Mouse (Mus musculus): ENCODE results near the gene Pikfyve.
"Not testable (repeated sequence)": the region's sequence is repeated elsewhere in the genome, so short reads cannot be mapped to it uniquely, and the experiment has no call there.

Pikfyve gene

GRCm38 (mm10) chr1:65183994-65184393 is 2.5 kb upstream of the Pikfyve start:
- DNase-seq (ENCODE audit: extremely low read depth, insufficient read length, low spot score): no peak

- DNase-seq (ENCODE audit: extremely low read depth, insufficient read length, low spot score): no peak
These were observed 1.5 kb upstream of the Pikfyve start for GRCm38 (mm10) chr1:65185011-65185410.

GRCm38 (mm10) chr1:65185524-65186205 is 818 bp upstream of the Pikfyve start:
- no peak for DNase-seq (ENCODE audit: extremely low read depth, insufficient read length, low spot score)

GRCm38 (mm10) chr1:65187074-65187430 is 569 bp downstream of the Pikfyve start:
- DNase-seq (ENCODE audit: extremely low read depth, insufficient read length, low spot score): no peak

GRCm38 (mm10) chr1:65190172-65190571 is 3.7 kb downstream of the Pikfyve start:
- no peak for DNase-seq (ENCODE audit: extremely low read depth, insufficient read length, low spot score)

- no peak for DNase-seq (ENCODE audit: extremely low read depth, insufficient read length, low spot score)
These were observed 6.7 kb downstream of the Pikfyve start for GRCm38 (mm10) chr1:65193226-65193625.

GRCm38 (mm10) chr1:65198425-65198824 is 11.9 kb downstream of the Pikfyve start:
- DNase-seq (ENCODE audit: extremely low read depth, insufficient read length, low spot score): no peak

GRCm38 (mm10) chr1:65198861-65199260 is 12.4 kb downstream of the Pikfyve start:
- DNase-seq (ENCODE audit: extremely low read depth, insufficient read length, low spot score): no peak

- DNase-seq (ENCODE audit: extremely low read depth, insufficient read length, low spot score): no peak
These were observed 17.8 kb downstream of the Pikfyve start for GRCm38 (mm10) chr1:65204299-65204698.

GRCm38 (mm10) chr1:65213214-65213613 is 26.7 kb downstream of the Pikfyve start:
- no peak for DNase-seq (ENCODE audit: extremely low read depth, insufficient read length, low spot score)

GRCm38 (mm10) chr1:65217567-65217966 is 31.1 kb downstream of the Pikfyve start:
- no peak for DNase-seq (ENCODE audit: extremely low read depth, insufficient read length, low spot score)

GRCm38 (mm10) chr1:65217972-65218371 is 31.5 kb downstream of the Pikfyve start:
- DNase-seq (ENCODE audit: extremely low read depth, insufficient read length, low spot score): no peak

- DNase-seq (ENCODE audit: extremely low read depth, insufficient read length, low spot score): no peak
These were observed 37.2 kb downstream of the Pikfyve start for GRCm38 (mm10) chr1:65223654-65224053.

GRCm38 (mm10) chr1:65227681-65228080 is 41.2 kb downstream of the Pikfyve start:
- no peak for DNase-seq (ENCODE audit: extremely low read depth, insufficient read length, low spot score)

GRCm38 (mm10) chr1:65229768-65230167 is 43.3 kb downstream of the Pikfyve start:
- DNase-seq (ENCODE audit: extremely low read depth, insufficient read length, low spot score): not testable (repeated sequence)

- DNase-seq (ENCODE audit: extremely low read depth, insufficient read length, low spot score): no peak
These were observed 44.1 kb downstream of the Pikfyve start for GRCm38 (mm10) chr1:65230566-65230965.

GRCm38 (mm10) chr1:65237712-65238111 is 51.2 kb downstream of the Pikfyve start:
- no peak for DNase-seq (ENCODE audit: extremely low read depth, insufficient read length, low spot score)

GRCm38 (mm10) chr1:65245637-65246036 is 59.2 kb downstream of the Pikfyve start:
- peak; percentile 36 for DNase-seq (ENCODE audit: extremely low read depth, insufficient read length, low spot score)

GRCm38 (mm10) chr1:65280461-65280860 is 94.0 kb downstream of the Pikfyve start:
- no peak for DNase-seq (ENCODE audit: extremely low read depth, insufficient read length, low spot score)

GRCm38 (mm10) chr1:65281756-65282155 is 95.3 kb downstream of the Pikfyve start, which contains the start of gene Pth2r:
TSS of gene Pth2r (plus strand) at chr1:65282056.
- DNase-seq (ENCODE audit: extremely low read depth, insufficient read length, low spot score): no peak

GRCm38 (mm10) chr1:65282766-65283165 is 96.3 kb downstream of the Pikfyve start:
- no peak for DNase-seq (ENCODE audit: extremely low read depth, insufficient read length, low spot score)

- no peak for DNase-seq (ENCODE audit: extremely low read depth, insufficient read length, low spot score)
These were observed 122.0 kb downstream of the Pikfyve start for GRCm38 (mm10) chr1:65308476-65308875.
